Mouse (Mus musculus) small intestine, adult 2 months (tissue): Measurements from ENCODE around the gene Thumpd2.

ENCODE experiments used
- CTCF ChIP-seq: fragments of 200-500 bp; IDR thresholded peaks from 2 replicates; pipeline ENCODE4 v1.5.1; 2012; ENCODE audit warnings: low read depth, mild to moderate bottlenecking, control low read depth, inconsistent platforms, low read length, moderate library complexity, mixed read lengths; ENCODE audit not compliant: insufficient replicate concordance, insufficient read length; ENCODE audit errors: extremely low read depth
- POLR2A ChIP-seq: fragments of 200-500 bp; IDR thresholded peaks from 2 replicates; pipeline ENCODE4 v1.6.1; 2012; ENCODE audit warnings: low read depth, mild to moderate bottlenecking, control low read depth, inconsistent platforms, low read length, moderate library complexity

DNA sequence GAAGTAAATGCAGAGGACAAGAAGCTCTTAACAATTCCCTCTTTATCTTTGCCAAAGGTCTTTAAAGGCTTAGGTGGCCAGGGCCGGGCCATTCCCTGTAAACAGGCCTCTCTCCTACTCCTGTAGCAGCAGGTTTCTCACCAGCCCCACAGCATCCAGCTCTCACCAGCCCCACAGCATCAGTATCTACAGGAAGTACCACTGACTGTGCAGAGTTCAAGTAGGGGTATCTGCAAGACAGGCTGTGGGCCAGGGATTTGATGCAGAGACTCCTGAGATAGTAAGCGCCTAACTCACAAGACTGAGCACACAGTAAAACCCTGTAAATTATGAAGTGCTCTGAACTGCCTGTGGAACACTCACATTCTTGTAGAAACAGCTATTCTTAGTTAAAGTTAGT lies 31.9 kb downstream of the Thumpd2 start:
- TF ChIP-seq CTCF = no peak
- TF ChIP-seq POLR2A = no peak
